Mouse (Mus musculus): ENCODE results near the gene Oxsr1. TPM values are rescaled to one million over a fixed set of nuclear protein-coding genes. Genes with fewer than 3 reads are reported as not detected.

Gene Oxsr1
- 35.1 TPM for polyA plus RNA-seq (2014; fragmentation: Illumina TruSeq; extraction: RNeasy Lipid Tissue Mini Kit (QIAGEN cat#74804); ENCODE audit: low read depth, low replicate concordance)

GRCm38 (mm10) chr9:119322289-119323259 is at the start of gene Oxsr1:
Gene Oxsr1, minus strand, starts transcription at chr9:119322427.

GRCm38 (mm10) chr9:119365284-119365683 is 43.1 kb upstream of the Oxsr1 start, which contains the start of gene Slc22a14:
Gene Slc22a14, minus strand, starts transcription at chr9:119365553.

GRCm38 (mm10) chr9:119357331-119358057 is 35.3 kb upstream of the Oxsr1 start, which contains the start of gene Xylb:
Gene Xylb, plus strand, starts transcription at chr9:119357381.

GRCm38 (mm10) chr9:119340909-119341816 is 18.9 kb upstream of the Oxsr1 start, which contains the start of gene Myd88:
Gene Myd88, minus strand, starts transcription at chr9:119341411.

GRCm38 (mm10) chr9:119339558-119340211 is 17.5 kb upstream of the Oxsr1 start, which contains the start of gene Acaa1a:
Gene Acaa1a, plus strand, starts transcription at chr9:119339676.

GRCm38 (mm10) chr9:119208998-119209397 is 113.2 kb downstream of the Oxsr1 start, which contains the start of gene Slc22a13:
Gene Slc22a13, minus strand, starts transcription at chr9:119209098.

Other genes with a start within 250 kb of the Oxsr1 start
- gene Plcd1, start 228.9 kb downstream of the Oxsr1 start, polyA plus RNA-seq (2014; fragmentation: Illumina TruSeq; extraction: RNeasy Lipid Tissue Mini Kit (QIAGEN cat#74804); ENCODE audit: low read depth, low replicate concordance) = 0.28 TPM
- 3.6 TPM for gene Dlec1, start 219.9 kb downstream of the Oxsr1 start, polyA plus RNA-seq (2014; fragmentation: Illumina TruSeq; extraction: RNeasy Lipid Tissue Mini Kit (QIAGEN cat#74804); ENCODE audit: low read depth, low replicate concordance)
- gene Acaa1b, start 165.3 kb downstream of the Oxsr1 start, polyA plus RNA-seq (2014; fragmentation: Illumina TruSeq; extraction: RNeasy Lipid Tissue Mini Kit (QIAGEN cat#74804); ENCODE audit: low read depth, low replicate concordance) = 4.8 TPM
- gene Gm47289, start 163.3 kb downstream of the Oxsr1 start, polyA plus RNA-seq (2014; fragmentation: Illumina TruSeq; extraction: RNeasy Lipid Tissue Mini Kit (QIAGEN cat#74804); ENCODE audit: low read depth, low replicate concordance) = not detected
- 3.5 TPM for gene Slc22a13, start 113.3 kb downstream of the Oxsr1 start, polyA plus RNA-seq (2014; fragmentation: Illumina TruSeq; extraction: RNeasy Lipid Tissue Mini Kit (QIAGEN cat#74804); ENCODE audit: low read depth, low replicate concordance)
- 1.7 TPM for gene Acaa1a, start 17.2 kb upstream of the Oxsr1 start, polyA plus RNA-seq (2014; fragmentation: Illumina TruSeq; extraction: RNeasy Lipid Tissue Mini Kit (QIAGEN cat#74804); ENCODE audit: low read depth, low replicate concordance)
- 4.1 TPM for gene Myd88, start 19.0 kb upstream of the Oxsr1 start, polyA plus RNA-seq (2014; fragmentation: Illumina TruSeq; extraction: RNeasy Lipid Tissue Mini Kit (QIAGEN cat#74804); ENCODE audit: low read depth, low replicate concordance)
- gene Xylb, start 35.0 kb upstream of the Oxsr1 start, polyA plus RNA-seq (2014; fragmentation: Illumina TruSeq; extraction: RNeasy Lipid Tissue Mini Kit (QIAGEN cat#74804); ENCODE audit: low read depth, low replicate concordance) = 128 TPM
- gene Slc22a14, start 43.1 kb upstream of the Oxsr1 start, polyA plus RNA-seq (2014; fragmentation: Illumina TruSeq; extraction: RNeasy Lipid Tissue Mini Kit (QIAGEN cat#74804); ENCODE audit: low read depth, low replicate concordance) = 1.2 TPM
- gene Acvr2b, start 79.7 kb upstream of the Oxsr1 start, polyA plus RNA-seq (2014; fragmentation: Illumina TruSeq; extraction: RNeasy Lipid Tissue Mini Kit (QIAGEN cat#74804); ENCODE audit: low read depth, low replicate concordance) = 0.53 TPM
- 1.5 TPM for gene Exog, start 122.5 kb upstream of the Oxsr1 start, polyA plus RNA-seq (2014; fragmentation: Illumina TruSeq; extraction: RNeasy Lipid Tissue Mini Kit (QIAGEN cat#74804); ENCODE audit: low read depth, low replicate concordance)

Measured in kidney, adult 10 weeks (tissue).